Mouse (Mus musculus): Measurements from ENCODE around the gene Mat1a. TPM values are rescaled to one million over a fixed set of nuclear protein-coding genes. Genes with fewer than 3 reads are reported as not detected.

Mat1a gene
- polyA plus RNA-seq, 1 experiment from 2014 or later: not detected

DNA sequence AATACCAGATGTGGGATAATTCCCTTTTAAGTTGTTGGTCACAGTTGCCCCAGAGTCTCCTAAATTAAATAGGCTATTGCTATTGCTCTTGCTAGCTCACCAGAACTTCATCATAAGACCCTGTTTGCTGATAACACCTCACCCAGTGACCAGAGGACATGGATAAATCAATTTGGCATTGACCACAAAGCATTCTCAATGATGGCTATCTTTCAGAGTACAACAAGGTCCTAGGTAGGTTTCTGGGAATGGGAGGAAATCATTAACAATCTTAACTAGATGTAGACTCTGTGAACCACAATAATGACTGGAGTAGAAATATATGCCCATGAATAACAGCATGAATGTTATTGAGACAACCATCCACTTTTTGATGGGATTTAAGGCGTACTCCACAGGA is 35.9 kb downstream of the Mat1a start:
- H3K36me3 ChIP-seq: no peaks in the 10 kb centered on the region
- no peak overlapping the region for H3K4me3 ChIP-seq (replicated peaks)
- WGBS: 83% methylated on average over 1 of the region's 1 CpGs
- H3K9me3 ChIP-seq: no peaks in the 10 kb centered on the region
- no peaks in the 10 kb centered on the region for H3K27me3 ChIP-seq
- no peak overlapping the region for H3K4me2 ChIP-seq
- ATAC-seq (ENCODE audit: insufficient number of reproducible peaks, insufficient read depth, low FRiP score, low TSS enrichment, low read depth): no peak
- H3K9ac ChIP-seq (replicated peaks): no peak overlapping the region
- H3K27ac ChIP-seq: no peak overlapping the region
- no peaks in the 10 kb centered on the region for H3K4me1 ChIP-seq (replicated peaks)

DNA sequence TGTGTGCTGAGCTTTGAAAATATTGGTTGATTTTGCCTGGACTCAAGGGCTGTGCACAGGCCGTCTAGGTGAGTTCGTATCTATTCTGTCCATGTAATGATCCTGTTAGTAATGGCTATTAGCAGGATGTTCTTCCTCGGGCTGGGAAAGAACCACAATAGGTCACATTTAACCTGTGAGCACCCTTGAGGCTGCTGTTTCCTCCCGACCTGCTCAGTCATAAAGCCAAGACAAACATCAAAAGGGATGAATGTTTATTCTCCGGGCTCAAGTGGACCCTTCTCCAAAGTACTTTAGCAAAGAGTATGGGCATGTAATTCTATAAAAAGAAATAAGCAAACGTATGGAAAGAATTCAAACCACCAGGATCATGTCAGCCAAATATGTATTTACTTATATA is 41.2 kb downstream of the Mat1a start:
- no peak overlapping the region for H3K4me3 ChIP-seq (replicated peaks)
- no peak for ATAC-seq (ENCODE audit: insufficient number of reproducible peaks, insufficient read depth, low FRiP score, low TSS enrichment, low read depth)
- 67% methylated on average over 6 of the region's 6 CpGs for WGBS
- no peak overlapping the region for H3K9ac ChIP-seq (replicated peaks)
- H3K27ac ChIP-seq: no peak overlapping the region
- H3K4me1 ChIP-seq (replicated peaks): no peaks in the 10 kb centered on the region
- no peaks in the 10 kb centered on the region for H3K36me3 ChIP-seq
- no peaks in the 10 kb centered on the region for H3K9me3 ChIP-seq
- no peak overlapping the region for H3K4me2 ChIP-seq
- no peaks in the 10 kb centered on the region for H3K27me3 ChIP-seq

DNA sequence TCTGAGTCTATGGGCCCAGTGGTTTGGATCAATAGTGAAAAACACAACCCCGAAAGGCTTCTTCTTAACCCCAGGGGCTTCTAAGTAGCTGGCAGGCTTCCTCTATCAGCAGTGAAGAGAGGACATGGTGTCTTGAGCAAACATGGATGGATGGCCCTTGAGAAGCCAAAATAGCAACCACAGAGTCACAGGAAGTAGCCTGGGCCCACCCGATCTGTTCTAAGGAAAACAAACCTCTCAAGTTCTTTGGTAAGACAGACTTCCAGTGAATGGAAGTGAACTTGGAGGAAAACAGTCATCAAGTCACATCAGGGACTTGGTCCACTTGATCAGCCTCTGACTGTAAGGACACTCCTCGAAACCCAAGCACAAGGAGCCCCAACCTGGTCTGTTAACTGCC is 42.1 kb downstream of the Mat1a start:
- Histone ChIP-seq H3K9me3 (no peaks in the 10 kb centered on the region), H3K27me3 (no peaks in the 10 kb centered on the region), H3K4me2 (no peak overlapping the region), H3K36me3 (no peaks in the 10 kb centered on the region), H3K27ac (no peak overlapping the region), H3K9ac (replicated peaks) (no peak overlapping the region), H3K4me3 (replicated peaks) (no peak overlapping the region), H3K4me1 (replicated peaks) (no peaks in the 10 kb centered on the region)
- 81% methylated on average over 3 of the region's 3 CpGs for WGBS
- ATAC-seq (ENCODE audit: insufficient number of reproducible peaks, insufficient read depth, low FRiP score, low TSS enrichment, low read depth): no peak

DNA sequence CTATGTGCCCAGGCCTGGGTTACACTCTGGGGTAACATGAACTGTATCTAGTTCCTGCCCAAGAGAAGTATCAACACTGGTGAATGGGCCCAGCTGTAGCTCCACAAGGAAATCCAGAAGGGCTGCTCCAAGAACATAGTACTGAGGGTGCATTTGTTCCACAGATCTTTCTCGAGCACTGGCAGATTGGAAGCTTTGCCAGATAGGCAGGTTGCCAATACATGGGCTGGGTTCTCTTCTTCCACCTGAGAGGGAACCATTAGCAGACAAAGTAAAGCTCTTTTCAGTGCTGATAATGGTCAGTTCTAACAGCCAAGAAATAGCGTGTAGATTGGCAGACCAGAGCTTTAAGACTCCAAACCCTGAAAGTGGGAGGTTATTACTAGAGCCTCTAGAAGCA is 42.5 kb downstream of the Mat1a start:
- H3K27me3 ChIP-seq: no peaks in the 10 kb centered on the region
- WGBS: 91% methylated on average over 2 of the region's 2 CpGs
- H3K9me3 ChIP-seq: no peaks in the 10 kb centered on the region
- H3K4me3 ChIP-seq (replicated peaks): no peak overlapping the region
- H3K4me2 ChIP-seq: no peak overlapping the region
- H3K27ac ChIP-seq: no peak overlapping the region
- no peaks in the 10 kb centered on the region for H3K36me3 ChIP-seq
- H3K4me1 ChIP-seq (replicated peaks): no peaks in the 10 kb centered on the region
- ATAC-seq (ENCODE audit: insufficient number of reproducible peaks, insufficient read depth, low FRiP score, low TSS enrichment, low read depth): no peak
- H3K9ac ChIP-seq (replicated peaks): no peak overlapping the region

DNA sequence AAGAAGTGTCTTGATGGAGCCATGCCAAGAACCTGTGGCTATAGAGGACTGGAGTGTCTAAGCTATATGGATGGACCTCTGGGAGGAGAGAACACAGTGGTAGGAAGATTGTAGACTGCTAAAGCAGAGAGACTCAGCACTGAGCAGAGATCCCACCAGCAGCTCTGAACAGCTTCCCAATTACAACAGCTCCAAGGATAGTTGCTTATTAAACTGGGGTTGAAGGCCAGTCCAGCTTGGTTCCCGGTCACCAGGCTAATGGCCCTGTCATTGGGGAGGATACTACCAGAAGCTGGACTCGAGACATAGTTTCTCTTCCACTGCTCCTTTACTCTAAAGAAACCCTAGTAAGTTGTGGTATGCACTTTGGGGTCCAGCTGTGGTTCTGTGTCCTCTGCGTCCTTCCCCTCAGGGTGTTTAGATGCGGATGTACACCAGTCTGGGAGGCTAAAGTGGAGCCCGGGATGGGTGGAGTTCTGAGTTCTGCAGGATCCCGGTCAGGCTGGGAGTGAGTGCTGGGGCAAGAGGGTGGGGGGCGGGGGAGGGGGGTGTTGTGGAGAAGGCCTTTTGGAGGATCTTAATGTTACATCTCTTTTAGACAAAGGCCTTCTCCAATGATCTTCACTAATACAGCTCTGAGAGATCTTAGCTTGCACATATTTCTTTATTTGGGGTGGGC is 46.5 kb downstream of the Mat1a start, which contains the start of gene Mbl1:
Gene Mbl1, plus strand, starts transcription at position 239 of the 679 bp plus-strand sequence.
- no peaks in the 10 kb centered on the region for H3K9me3 ChIP-seq
- no peak within 1 kb of the TSS for H3K4me3 ChIP-seq (replicated peaks)
- no peaks in the 10 kb centered on the region for H3K4me1 ChIP-seq (replicated peaks)
- no peak within 1 kb of the TSS for H3K27ac ChIP-seq
- ATAC-seq (ENCODE audit: insufficient number of reproducible peaks, insufficient read depth, low FRiP score, low TSS enrichment, low read depth): no peak
- 85% methylated on average over 7 of the region's 7 CpGs for WGBS
- H3K27me3 ChIP-seq: no peaks in the 10 kb centered on the region
- no peak within 1 kb of the TSS for H3K9ac ChIP-seq (replicated peaks)
- no peaks in the 10 kb centered on the region for H3K36me3 ChIP-seq
- no peak within 1 kb of the TSS for H3K4me2 ChIP-seq

DNA sequence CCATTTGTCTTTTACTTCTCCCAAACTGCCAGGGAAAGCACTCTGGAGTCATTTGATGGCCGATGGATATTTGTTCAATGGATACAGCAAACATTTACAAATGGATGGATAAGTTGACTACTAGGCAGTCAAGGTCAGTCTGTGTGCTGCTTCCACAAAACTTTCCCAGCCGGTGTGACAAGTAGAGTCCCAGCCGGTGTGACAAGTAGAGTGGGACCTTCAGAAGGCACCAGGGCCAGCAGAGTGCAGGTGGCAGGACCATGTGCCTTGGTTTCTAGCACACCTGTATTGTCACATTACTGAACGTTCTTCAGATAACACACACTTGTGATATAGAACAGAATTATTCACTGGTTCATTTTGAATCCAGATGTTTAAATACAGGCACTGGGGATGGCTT is 55.2 kb downstream of the Mat1a start:
- no peak for ATAC-seq (ENCODE audit: insufficient number of reproducible peaks, insufficient read depth, low FRiP score, low TSS enrichment, low read depth)
- 86% methylated on average over 4 of the region's 4 CpGs for WGBS
- H3K9me3 ChIP-seq: no peaks in the 10 kb centered on the region

DNA sequence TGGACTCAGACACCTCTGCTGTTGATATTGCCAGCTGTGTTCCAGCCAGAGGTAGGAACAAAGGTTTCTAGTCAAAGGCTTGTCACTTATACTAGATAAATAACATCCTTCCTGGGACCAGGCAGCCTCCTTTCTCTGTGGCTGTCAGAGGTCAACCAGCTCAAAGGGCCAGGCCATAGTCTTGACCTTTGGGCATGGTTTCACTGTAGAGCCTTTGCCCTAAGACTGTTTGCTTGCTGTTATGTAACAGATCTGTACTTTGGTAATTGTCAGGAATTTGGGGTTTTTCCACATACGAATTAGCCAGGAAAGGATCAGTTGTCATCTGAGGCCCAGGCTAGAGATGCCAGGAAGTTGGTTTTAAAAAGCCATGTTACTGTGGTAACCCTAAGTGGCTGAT is 55.9 kb downstream of the Mat1a start:
- Histone ChIP-seq H3K4me3 (replicated peaks) (no peak overlapping the region), H3K27ac (no peak overlapping the region), H3K36me3 (no peaks in the 10 kb centered on the region), H3K9ac (replicated peaks) (no peak overlapping the region), H3K4me1 (replicated peaks) (no peaks in the 10 kb centered on the region), H3K27me3 (no peaks in the 10 kb centered on the region), H3K4me2 (no peak overlapping the region), H3K9me3 (no peaks in the 10 kb centered on the region)
- no peak for ATAC-seq (ENCODE audit: insufficient number of reproducible peaks, insufficient read depth, low FRiP score, low TSS enrichment, low read depth)
- 36% methylated on average over 1 of the region's 1 CpGs for WGBS

More for the DNA sequence above, 55.2 kb downstream of the Mat1a start:
- Histone ChIP-seq H3K4me2 (no peak overlapping the region), H3K27me3 (no peaks in the 10 kb centered on the region), H3K4me3 (replicated peaks) (no peak overlapping the region), H3K27ac (no peak overlapping the region), H3K9ac (replicated peaks) (no peak overlapping the region), H3K4me1 (replicated peaks) (no peaks in the 10 kb centered on the region), H3K36me3 (no peaks in the 10 kb centered on the region)

DNA sequence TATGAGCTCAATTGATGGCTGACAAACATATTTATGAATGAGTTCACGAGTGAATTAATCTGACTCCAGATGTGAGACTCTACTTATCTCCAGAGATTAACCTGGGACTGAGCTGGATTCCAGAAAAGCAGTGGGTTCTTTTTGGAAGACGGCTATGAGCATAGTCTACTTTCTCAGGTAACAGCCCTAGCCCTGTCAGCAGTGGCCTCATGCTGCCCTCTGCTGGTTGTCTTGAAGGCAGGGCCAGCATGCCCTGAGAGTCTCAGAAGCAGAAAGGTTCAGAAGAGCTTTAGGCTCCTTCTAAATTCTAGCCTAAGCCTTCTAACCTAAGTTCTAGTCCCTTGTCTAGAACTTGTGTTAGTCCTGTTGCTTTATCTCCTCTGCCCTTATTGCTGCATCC is 57.8 kb downstream of the Mat1a start:
- H3K4me1 ChIP-seq (replicated peaks): no peaks in the 10 kb centered on the region
- no peak overlapping the region for H3K4me2 ChIP-seq
- no peak overlapping the region for H3K27ac ChIP-seq
- WGBS: 14% methylated on average over 2 of the region's 2 CpGs
- no peaks in the 10 kb centered on the region for H3K9me3 ChIP-seq
- no peak overlapping the region for H3K9ac ChIP-seq (replicated peaks)
- no peaks in the 10 kb centered on the region for H3K27me3 ChIP-seq
- no peak for ATAC-seq (ENCODE audit: insufficient number of reproducible peaks, insufficient read depth, low FRiP score, low TSS enrichment, low read depth)
- no peaks in the 10 kb centered on the region for H3K36me3 ChIP-seq
- H3K4me3 ChIP-seq (replicated peaks): no peak overlapping the region

DNA sequence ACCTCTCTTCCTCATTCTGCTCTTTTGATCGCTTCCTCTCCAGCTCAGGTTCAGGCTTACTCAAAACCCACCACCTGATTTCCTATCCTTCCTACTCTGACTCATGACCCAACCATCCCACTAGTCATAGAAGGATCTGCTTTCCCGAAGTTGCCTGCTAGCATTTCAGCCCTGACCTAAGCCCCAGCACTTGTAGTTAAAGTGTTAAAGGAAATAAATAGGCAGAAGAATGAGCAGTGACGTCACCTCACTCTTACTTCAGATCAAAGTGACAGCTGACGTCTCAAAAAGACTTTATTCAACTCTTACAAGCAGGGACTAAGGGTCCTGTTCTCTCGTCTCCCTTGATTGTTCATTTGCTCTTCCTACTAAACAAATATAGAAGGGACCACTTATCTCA is 62.4 kb downstream of the Mat1a start:
- H3K9me3 ChIP-seq: no peaks in the 10 kb centered on the region
- H3K9ac ChIP-seq (replicated peaks): no peak overlapping the region
- H3K36me3 ChIP-seq: no peaks in the 10 kb centered on the region
- no peak overlapping the region for H3K4me2 ChIP-seq
- ATAC-seq (ENCODE audit: insufficient number of reproducible peaks, insufficient read depth, low FRiP score, low TSS enrichment, low read depth): no peak
- no peaks in the 10 kb centered on the region for H3K27me3 ChIP-seq
- no peak overlapping the region for H3K27ac ChIP-seq
- 61% methylated on average over 5 of the region's 5 CpGs for WGBS
- no peaks in the 10 kb centered on the region for H3K4me1 ChIP-seq (replicated peaks)
- no peak overlapping the region for H3K4me3 ChIP-seq (replicated peaks)

DNA sequence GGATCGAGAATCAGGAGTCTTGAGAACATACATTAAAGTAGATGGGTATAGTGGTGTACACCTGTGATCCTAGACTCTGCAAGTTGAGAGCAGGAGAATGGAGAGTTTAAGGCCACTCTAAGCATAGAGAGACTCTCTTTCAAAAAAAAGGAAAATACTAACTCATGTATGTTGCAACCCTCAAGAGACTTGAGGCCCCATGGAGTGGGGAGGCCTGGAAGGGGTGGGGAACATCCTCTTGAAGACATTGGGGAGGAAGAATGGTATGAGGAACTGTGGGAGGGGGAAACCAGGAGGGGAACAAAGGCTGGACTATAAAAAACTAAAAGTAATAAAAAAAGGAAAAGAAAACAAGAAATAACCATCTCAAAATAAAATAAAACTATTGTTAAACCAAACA is 63.7 kb downstream of the Mat1a start:
- no peaks in the 10 kb centered on the region for H3K36me3 ChIP-seq
- ATAC-seq (ENCODE audit: insufficient number of reproducible peaks, insufficient read depth, low FRiP score, low TSS enrichment, low read depth): no peak
- no peak overlapping the region for H3K27ac ChIP-seq
- no peaks in the 10 kb centered on the region for H3K9me3 ChIP-seq
- no peak overlapping the region for H3K9ac ChIP-seq (replicated peaks)
- no peaks in the 10 kb centered on the region for H3K4me1 ChIP-seq (replicated peaks)
- H3K27me3 ChIP-seq: no peaks in the 10 kb centered on the region
- no peak overlapping the region for H3K4me3 ChIP-seq (replicated peaks)
- H3K4me2 ChIP-seq: no peak overlapping the region
- WGBS: 87% methylated on average over 1 of the region's 1 CpGs

DNA sequence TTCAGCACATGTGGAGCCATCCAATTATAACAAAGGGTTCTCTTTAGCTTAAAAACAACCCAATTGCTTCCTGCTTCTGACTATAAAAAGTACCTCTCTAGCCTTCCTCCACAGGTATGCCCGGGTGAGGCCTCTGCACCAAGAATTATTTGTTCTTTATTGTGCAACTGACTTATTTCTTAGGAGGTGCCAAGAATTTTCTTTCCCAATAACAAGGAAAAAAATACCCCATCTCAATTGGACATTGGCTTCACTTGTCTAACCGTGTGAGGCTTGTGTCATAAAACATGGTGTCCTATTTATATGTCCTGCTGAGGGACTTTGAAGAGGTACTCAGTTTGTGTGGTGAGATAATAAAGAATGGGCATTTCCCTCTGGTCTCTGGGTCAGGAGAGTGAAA is 65.7 kb downstream of the Mat1a start:
- Histone ChIP-seq H3K27ac (no peak overlapping the region), H3K9ac (replicated peaks) (no peak overlapping the region), H3K36me3 (no peaks in the 10 kb centered on the region), H3K27me3 (no peaks in the 10 kb centered on the region), H3K4me1 (replicated peaks) (no peaks in the 10 kb centered on the region), H3K4me3 (replicated peaks) (no peak overlapping the region), H3K4me2 (no peak overlapping the region), H3K9me3 (no peaks in the 10 kb centered on the region)
- ATAC-seq (ENCODE audit: insufficient number of reproducible peaks, insufficient read depth, low FRiP score, low TSS enrichment, low read depth): no peak
- WGBS: 80% methylated on average over 2 of the region's 2 CpGs
